Mouse (Mus musculus) stomach, embryonic 15.5 days (tissue): ENCODE results near the gene Fermt2. TPM values are rescaled to one million over a fixed set of nuclear protein-coding genes. Genes with fewer than 3 reads are reported as not detected.

Source experiments
- ATAC-seq: fragments of 200-750 bp; cut with Nextera tagmentation; 2 replicates; pipeline ENCODE4 v1.8.0; 2017; ENCODE audit warnings: low read depth, moderate number of reproducible peaks, moderate TSS enrichment; ENCODE audit not compliant: insufficient read depth, low FRiP score
- H3K27ac ChIP-seq: fragments of 300-500 bp; sonication (generic); 2 replicates; pipeline ENCODE4 v1.5.1; 2015; ENCODE audit warnings: mild to moderate bottlenecking, inconsistent platforms
- H3K27me3 ChIP-seq: fragments of 300-500 bp; sonication (generic); replicated peaks from 2 replicates; pipeline ENCODE4 v1.6.1; 2015; ENCODE audit warnings: inconsistent platforms
- H3K36me3 ChIP-seq: fragments of 300-500 bp; sonication (generic); 2 replicates; pipeline ENCODE4 v1.6.1; 2015; ENCODE audit warnings: inconsistent platforms
- H3K4me1 ChIP-seq: fragments of 300-500 bp; sonication (generic); 2 replicates; pipeline ENCODE4 v1.6.1; 2015; ENCODE audit warnings: inconsistent platforms
- H3K4me2 ChIP-seq: fragments of 300-500 bp; sonication (generic); 2 replicates; pipeline ENCODE4 v1.6.1; 2015; ENCODE audit warnings: mild to moderate bottlenecking, inconsistent platforms
- H3K4me3 ChIP-seq: fragments of 300-500 bp; sonication (generic); replicated peaks from 2 replicates; pipeline ENCODE4 v1.5.1; 2015; ENCODE audit warnings: inconsistent platforms
- H3K9ac ChIP-seq: fragments of 300-500 bp; sonication (generic); 2 replicates; pipeline ENCODE4 v1.6.1; 2015; ENCODE audit warnings: inconsistent platforms
- H3K9me3 ChIP-seq: fragments of 300-500 bp; sonication (generic); 2 replicates; pipeline ENCODE4 v1.6.1; 2016; ENCODE audit warnings: inconsistent platforms
- WGBS: fragments of 180-500 bp; shearing (Covaris S2); methylation state at CpG from one replicate; pipeline ENCODE4 v1.1.7; 2015; 5-methylcytosine and 5-hydroxymethylcytosine counted together
- polyA plus RNA-seq: library from polyadenylated mRNA; unstranded; fragments of >200 nt; fragmentation: Nextera tagmentation; extraction: Ambion mirVana; gene quantifications from 2 replicates; pipeline ENCODE4 v1.2.1, GENCODE M21; 2015

Fermt2 gene
- polyA plus RNA-seq, 1 experiment from 2014 or later = 200 TPM

DNA sequence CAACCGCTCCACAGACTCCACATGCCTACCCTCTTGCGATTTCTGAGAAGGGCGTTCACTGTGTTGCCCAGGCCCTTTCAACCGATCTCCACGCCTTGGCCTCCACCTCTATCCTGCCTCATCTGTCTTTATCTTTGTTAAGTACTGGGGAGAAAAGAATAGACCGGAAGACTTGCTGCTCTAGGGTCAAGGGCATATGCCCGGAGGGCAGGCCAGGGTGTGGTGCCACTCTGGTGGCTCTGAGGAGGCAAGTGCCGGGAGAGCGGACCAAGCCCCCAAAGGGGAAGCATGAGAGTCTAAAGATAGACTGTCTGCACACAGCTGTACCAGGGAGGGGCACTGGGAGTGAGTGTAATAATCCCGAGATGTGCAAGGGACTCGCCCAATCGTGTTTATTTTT is 84.5 kb downstream of the Fermt2 start:
- Histone ChIP-seq H3K9ac (no peak overlapping the region), H3K9me3 (no peaks in the 10 kb centered on the region), H3K36me3 (no peaks in the 10 kb centered on the region), H3K4me3 (no peak overlapping the region), H3K4me1 (peaks cover 11% of the 10 kb centered on the region; the same call in 1 of the 2 replicates), H3K4me2 (no peak overlapping the region), H3K27me3 (no peaks in the 10 kb centered on the region), H3K27ac (no peak overlapping the region)
- WGBS = 45% methylated on average over 12 of the region's 12 CpGs
- peak; percentile 48; the same call in 1 of the 2 replicates for ATAC-seq

- Histone ChIP-seq H3K4me2 (no peak overlapping the region), H3K36me3 (no peaks in the 10 kb centered on the region), H3K27me3 (no peaks in the 10 kb centered on the region), H3K4me3 (no peak overlapping the region), H3K27ac (no peak overlapping the region), H3K9ac (no peak overlapping the region), H3K9me3 (no peaks in the 10 kb centered on the region), H3K4me1 (peaks cover 11% of the 10 kb centered on the region; the same call in 1 of the 2 replicates)
- WGBS = 36% methylated on average over 7 of the region's 7 CpGs
- ATAC-seq = no peak
These were observed 85.0 kb downstream of the Fermt2 start for GRCm38 (mm10) chr14:45444870-45445269.

DNA sequence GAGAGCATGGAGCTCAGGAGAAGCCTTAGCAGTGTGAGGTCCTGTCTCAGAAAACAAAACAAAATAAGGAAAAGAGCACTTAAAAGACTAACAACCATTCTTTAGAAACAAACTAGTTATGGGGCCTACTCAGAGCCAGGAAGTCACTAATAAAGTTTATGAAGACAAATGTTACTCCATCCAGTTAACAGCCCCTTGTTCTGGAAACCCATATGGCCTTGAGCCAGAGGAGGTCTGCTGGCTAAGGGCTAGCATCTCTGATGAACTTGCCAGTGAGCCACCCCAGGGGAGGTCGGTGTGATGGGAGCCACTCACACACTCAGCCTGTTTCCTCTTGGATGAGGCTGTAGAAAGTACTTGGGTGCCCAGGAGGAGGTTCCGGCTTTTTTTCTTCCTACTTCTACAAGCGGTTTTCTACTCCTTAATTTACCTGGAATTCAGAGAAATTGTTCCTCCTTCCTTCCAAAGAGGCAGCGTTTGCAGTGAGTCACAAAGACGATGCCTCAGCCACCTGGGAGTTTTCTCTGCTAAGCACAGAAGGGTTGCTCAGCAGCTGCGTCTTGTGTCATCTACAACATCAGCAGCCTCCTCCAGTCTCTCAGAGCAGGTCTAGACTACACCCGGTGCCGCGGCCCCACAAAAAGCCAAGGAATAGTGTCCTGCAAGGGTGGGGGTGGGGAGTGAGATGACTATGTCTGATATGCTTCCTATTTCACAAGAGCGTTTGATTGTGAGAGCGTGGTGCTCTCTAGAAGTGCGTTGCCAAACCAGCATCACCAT is 86.9 kb downstream of the Fermt2 start:
- no peak overlapping the region for H3K4me3 ChIP-seq
- H3K27me3 ChIP-seq = no peaks in the 10 kb centered on the region
- H3K27ac ChIP-seq = no peak overlapping the region
- H3K4me1 ChIP-seq = peaks cover 11% of the 10 kb centered on the region; the same call in 1 of the 2 replicates
- no peak overlapping the region for H3K9ac ChIP-seq
- no peaks in the 10 kb centered on the region for H3K9me3 ChIP-seq
- ATAC-seq = 0 out of 2 replicates have a peak, but pooled peaks have one; percentile 12
- no peaks in the 10 kb centered on the region for H3K36me3 ChIP-seq
- no peak overlapping the region for H3K4me2 ChIP-seq
- WGBS = 46% methylated on average over 12 of the region's 12 CpGs

DNA sequence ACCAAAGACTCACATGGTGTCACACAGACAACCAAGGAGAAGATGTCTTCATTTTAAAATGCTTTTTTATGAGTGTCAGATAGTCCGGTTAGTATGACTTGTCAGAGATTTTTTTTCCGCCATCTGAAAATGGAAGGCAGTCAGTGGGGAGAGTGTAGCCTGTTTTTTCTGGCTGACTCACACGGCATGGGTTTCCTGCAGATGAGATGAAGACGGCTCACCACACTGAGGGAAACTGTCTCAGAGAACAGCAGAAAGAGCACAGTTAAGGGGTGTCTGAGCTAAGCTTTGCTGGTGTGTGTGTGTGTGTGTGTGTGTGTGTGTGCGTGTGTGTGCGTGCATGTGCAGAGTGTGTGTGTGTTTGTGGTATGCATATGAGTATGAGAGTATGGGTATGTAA is 88.6 kb downstream of the Fermt2 start:
- Histone ChIP-seq H3K9ac (no peak overlapping the region), H3K4me1 (peaks cover 11% of the 10 kb centered on the region; the same call in 1 of the 2 replicates), H3K27ac (no peak overlapping the region), H3K9me3 (no peaks in the 10 kb centered on the region), H3K4me3 (no peak overlapping the region), H3K36me3 (no peaks in the 10 kb centered on the region), H3K4me2 (no peak overlapping the region), H3K27me3 (no peaks in the 10 kb centered on the region)
- WGBS = 76% methylated on average over 6 of the region's 6 CpGs
- no peak for ATAC-seq

DNA sequence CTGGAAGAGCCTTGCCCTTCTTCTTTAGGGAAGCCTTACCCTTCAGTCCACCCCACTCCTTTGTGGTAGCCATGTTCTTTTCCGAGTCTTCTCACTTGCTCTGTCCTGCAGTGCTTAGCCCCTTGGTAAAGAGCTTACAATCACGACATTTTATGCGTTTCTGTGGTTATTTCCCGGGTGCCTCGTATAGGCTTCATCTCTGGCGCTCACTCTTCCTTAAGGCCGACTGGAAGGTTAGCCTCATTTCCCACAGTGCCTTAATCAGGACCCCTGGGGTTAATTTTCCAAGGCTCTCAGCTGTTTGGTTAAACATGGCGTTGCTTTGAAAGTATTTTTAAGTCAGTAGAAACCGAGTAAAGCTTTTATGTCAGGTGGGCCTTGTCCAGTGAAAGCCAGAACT is 90.5 kb downstream of the Fermt2 start:
- no peak overlapping the region for H3K9ac ChIP-seq
- H3K27ac ChIP-seq = no peak overlapping the region
- H3K9me3 ChIP-seq = no peaks in the 10 kb centered on the region
- no peak overlapping the region for H3K4me3 ChIP-seq
- no peak for ATAC-seq
- H3K36me3 ChIP-seq = no peaks in the 10 kb centered on the region
- WGBS = 85% methylated on average over 9 of the region's 9 CpGs
- no peaks in the 10 kb centered on the region for H3K27me3 ChIP-seq
- no peak overlapping the region for H3K4me2 ChIP-seq
- peaks cover 7% of the 10 kb centered on the region; the same call in 1 of the 2 replicates for H3K4me1 ChIP-seq

DNA sequence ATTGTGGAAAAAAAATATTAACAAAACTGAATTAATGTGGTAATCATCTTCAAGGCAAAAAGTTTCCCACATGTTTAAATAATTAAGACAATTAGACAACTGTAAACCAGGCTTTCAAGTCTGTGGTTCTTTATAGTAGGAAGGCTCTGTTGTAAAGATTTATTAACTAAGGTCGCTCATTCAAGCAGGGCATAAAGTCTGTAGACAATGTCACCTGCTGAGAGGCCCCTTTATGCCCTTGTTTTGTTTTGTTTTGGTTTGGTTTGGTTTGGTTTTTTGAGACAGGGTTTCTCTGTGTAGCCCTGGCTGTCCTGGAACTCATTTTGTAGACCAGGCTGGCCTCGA is 91.0 kb downstream of the Fermt2 start:
- WGBS = 89% methylated on average over 2 of the region's 2 CpGs
- H3K36me3 ChIP-seq = no peaks in the 10 kb centered on the region
- ATAC-seq = no peak
- H3K9ac ChIP-seq = no peak overlapping the region
- no peak overlapping the region for H3K4me3 ChIP-seq
- H3K4me1 ChIP-seq = peaks cover 7% of the 10 kb centered on the region; the same call in 1 of the 2 replicates
- no peaks in the 10 kb centered on the region for H3K27me3 ChIP-seq
- no peak overlapping the region for H3K27ac ChIP-seq
- no peak overlapping the region for H3K4me2 ChIP-seq
- H3K9me3 ChIP-seq = no peaks in the 10 kb centered on the region

DNA sequence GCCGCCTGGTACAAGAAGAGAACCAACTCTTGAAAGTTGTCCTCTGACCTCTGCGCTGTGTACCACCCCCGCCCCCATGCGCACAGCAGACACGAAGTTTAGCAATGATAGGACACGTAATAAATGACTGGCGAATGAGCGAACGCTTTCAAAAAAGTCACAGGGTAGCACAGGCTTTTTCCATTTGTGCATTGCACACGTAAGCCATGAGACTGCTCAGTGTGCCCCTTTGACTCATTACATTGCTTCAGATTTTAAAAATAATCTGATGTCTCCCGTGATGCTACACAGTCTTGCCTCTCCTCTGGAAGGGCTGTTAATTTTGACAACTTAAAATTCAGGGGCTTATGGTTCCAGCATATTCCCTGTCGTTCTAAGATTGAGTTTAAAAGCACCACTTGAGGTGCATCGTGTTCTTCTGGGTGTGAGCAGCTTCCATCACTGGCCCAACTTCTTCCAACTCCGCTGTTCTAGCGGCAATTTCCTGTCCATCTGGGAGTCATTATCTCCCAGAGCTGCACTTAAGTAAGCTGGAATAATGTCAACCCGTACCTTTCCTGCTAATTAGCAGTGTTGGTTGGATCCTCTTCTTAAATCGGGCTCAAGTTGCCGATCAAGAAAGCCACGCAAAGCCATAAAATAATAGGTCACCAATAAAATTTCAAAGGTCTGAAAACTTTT is 91.5 kb downstream of the Fermt2 start:
- H3K36me3 ChIP-seq = no peaks in the 10 kb centered on the region
- H3K9me3 ChIP-seq = no peaks in the 10 kb centered on the region
- no peak for ATAC-seq
- no peak overlapping the region for H3K9ac ChIP-seq
- WGBS = 68% methylated on average over 19 of the region's 19 CpGs
- no peaks in the 10 kb centered on the region for H3K27me3 ChIP-seq
- no peak overlapping the region for H3K4me2 ChIP-seq
- H3K4me1 ChIP-seq = peaks cover 6% of the 10 kb centered on the region; the same call in 1 of the 2 replicates
- no peak overlapping the region for H3K27ac ChIP-seq
- H3K4me3 ChIP-seq = no peak overlapping the region

DNA sequence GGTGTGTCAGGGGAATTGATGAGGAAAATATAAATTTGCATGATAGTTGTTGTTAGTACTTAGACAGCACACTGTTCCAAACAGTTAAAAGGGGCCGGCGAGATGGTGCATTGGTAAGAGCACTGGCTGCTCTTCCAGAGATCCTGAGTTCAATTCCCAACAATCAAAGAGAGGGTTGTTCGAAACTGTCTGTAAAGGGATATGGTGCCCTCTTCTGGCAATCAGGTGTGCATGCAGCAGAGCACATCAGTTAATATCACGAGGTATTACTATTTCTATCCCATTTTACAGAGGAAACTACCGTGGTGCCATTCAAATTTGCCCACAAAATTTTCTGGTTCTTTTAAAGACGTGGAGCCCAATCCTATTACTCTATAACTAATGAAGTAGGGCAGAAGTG is 95.7 kb downstream of the Fermt2 start:
- Histone ChIP-seq H3K4me2 (no peak overlapping the region), H3K27me3 (no peaks in the 10 kb centered on the region), H3K36me3 (no peaks in the 10 kb centered on the region), H3K4me3 (no peak overlapping the region), H3K9ac (no peak overlapping the region), H3K27ac (no peak overlapping the region), H3K4me1 (no peaks in the 10 kb centered on the region), H3K9me3 (no peaks in the 10 kb centered on the region)
- WGBS = 68% methylated on average over 6 of the region's 6 CpGs
- ATAC-seq = no peak

DNA sequence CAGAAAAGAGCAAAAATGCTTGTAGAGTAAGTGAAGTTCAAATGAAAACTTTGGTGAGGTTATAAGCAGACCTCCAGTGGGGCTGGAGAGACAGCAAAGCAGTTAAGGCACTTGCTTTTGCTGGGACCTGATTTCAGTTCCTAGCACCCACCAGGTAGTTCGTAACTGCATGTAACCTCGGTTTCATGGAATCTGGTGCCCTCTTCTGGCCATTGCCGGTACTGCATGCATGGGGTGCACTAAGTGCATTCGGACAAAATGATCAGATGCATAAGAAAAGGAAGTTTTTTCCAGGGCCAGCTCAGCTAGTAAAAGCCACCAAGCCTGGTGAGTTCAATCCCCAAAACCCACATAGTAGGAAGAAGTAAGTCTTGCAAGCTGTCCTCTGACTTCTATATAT is 97.9 kb downstream of the Fermt2 start:
- no peaks in the 10 kb centered on the region for H3K4me1 ChIP-seq
- H3K36me3 ChIP-seq = no peaks in the 10 kb centered on the region
- H3K9me3 ChIP-seq = no peaks in the 10 kb centered on the region
- WGBS = 65% methylated on average over 4 of the region's 4 CpGs
- H3K27ac ChIP-seq = no peak overlapping the region
- H3K27me3 ChIP-seq = no peaks in the 10 kb centered on the region
- H3K9ac ChIP-seq = no peak overlapping the region
- no peak overlapping the region for H3K4me3 ChIP-seq
- ATAC-seq = no peak
- H3K4me2 ChIP-seq = no peak overlapping the region

DNA sequence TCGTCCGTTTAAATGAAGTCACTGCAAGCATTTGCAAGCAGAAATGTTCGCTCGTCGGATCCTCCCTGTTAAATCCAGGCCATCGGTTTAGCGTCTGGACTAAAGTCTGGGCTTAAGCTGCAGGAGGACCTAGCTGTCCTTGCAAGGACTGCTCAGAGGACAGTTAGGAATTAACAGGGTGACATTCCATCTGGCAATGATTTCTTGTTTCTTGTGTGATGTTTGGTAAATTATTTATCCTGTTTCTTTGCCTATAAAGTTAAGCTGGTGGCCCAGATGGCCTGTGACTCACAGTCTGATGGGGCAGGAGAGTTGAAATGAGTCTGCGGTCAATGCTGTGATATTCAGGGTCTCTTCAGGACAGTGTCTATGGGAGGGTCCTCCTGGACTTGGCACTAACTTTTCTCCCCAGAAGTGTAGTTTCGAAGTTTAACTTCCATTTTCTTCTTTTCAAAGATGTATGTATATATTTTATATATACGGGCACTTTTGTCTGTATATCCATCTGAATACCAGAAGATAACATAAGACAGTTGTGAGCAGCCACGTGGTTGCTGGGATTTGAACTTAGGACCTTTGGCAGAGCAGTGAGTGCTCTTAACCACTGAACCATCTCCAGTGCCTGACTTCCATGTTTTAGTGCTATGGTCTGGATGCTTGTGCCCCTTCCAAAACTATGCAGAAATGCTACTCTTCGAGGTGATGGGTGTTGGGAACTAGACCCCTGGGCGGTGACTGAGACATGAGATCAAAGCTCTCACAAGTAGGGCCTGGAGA is 99.7 kb downstream of the Fermt2 start:
- no peaks in the 10 kb centered on the region for H3K27me3 ChIP-seq
- 87% methylated on average over 13 of the region's 13 CpGs for WGBS
- H3K36me3 ChIP-seq = no peaks in the 10 kb centered on the region
- H3K4me2 ChIP-seq = no peak overlapping the region
- no peak overlapping the region for H3K27ac ChIP-seq
- ATAC-seq = no peak
- H3K9ac ChIP-seq = no peak overlapping the region
- no peak overlapping the region for H3K4me3 ChIP-seq
- no peaks in the 10 kb centered on the region for H3K9me3 ChIP-seq
- no peaks in the 10 kb centered on the region for H3K4me1 ChIP-seq

GRCm38 (mm10) chr14:45423220-45423619 is 106.7 kb downstream of the Fermt2 start:
- H3K27me3 ChIP-seq = no peaks in the 10 kb centered on the region
- no peak for ATAC-seq
- H3K27ac ChIP-seq = no peak overlapping the region
- H3K4me2 ChIP-seq = no peak overlapping the region
- H3K36me3 ChIP-seq = no peaks in the 10 kb centered on the region
- no peaks in the 10 kb centered on the region for H3K9me3 ChIP-seq
- H3K4me1 ChIP-seq = no peaks in the 10 kb centered on the region
- H3K9ac ChIP-seq = no peak overlapping the region
- no peak overlapping the region for H3K4me3 ChIP-seq
- 4% methylated on average over 5 of the region's 5 CpGs for WGBS

DNA sequence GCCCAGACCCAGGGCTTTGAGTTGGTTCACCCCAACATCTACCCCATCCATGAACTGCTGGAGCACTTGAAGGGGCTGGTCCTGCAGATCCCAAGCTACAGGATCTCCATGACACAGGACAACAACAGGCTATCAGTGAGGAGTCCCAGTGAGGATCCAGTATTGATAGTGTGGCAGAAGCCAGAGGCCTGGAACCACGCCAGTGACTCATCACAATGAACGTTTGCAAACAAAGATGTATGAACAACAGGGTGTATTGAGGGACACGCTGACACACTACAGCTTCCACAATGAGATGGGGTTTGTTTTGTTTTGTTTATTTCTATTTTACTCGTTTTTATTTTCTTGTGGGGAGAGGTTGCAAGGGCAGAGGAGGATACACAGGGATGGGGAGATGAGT is 107.5 kb downstream of the Fermt2 start:
- ATAC-seq = no peak
- Histone ChIP-seq H3K27ac (no peak overlapping the region), H3K36me3 (no peaks in the 10 kb centered on the region), H3K27me3 (no peaks in the 10 kb centered on the region), H3K9ac (no peak overlapping the region), H3K4me3 (no peak overlapping the region), H3K4me2 (no peak overlapping the region), H3K9me3 (no peaks in the 10 kb centered on the region), H3K4me1 (no peaks in the 10 kb centered on the region)
- WGBS = 63% methylated on average over 4 of the region's 4 CpGs
